Mouse (Mus musculus): ENCODE results near the gene Nostrin.

DNA sequence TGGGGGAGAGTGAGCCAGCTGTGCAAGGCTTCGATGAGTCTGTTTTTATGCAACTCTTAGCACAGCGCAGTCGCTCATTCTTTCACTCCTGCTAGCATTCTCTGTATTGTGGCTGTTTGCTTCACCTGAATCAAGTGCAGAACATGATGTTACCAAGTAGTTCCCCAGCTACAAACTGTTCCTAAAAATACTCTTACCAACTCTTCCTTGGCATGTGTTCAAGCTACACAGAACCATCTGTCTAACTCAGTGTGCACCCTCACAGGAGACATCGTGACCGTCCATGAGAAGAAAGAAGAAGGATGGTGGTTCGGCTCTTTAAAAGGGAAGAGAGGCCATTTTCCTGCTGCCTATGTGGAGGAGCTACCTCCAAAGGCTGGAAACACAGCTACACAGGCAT lies 53.1 kb downstream of the Nostrin start:
- TF ChIP-seq POLR2A (IDR thresholded peaks at IDR 0.05; ENCODE audit: borderline replicate concordance, insufficient read depth, low read length) (no peak), CTCF (IDR thresholded peaks at IDR 0.05; ENCODE audit: borderline replicate concordance, insufficient read depth, low read depth, low read length) (no peak)

Data from cerebellum, adult 2 months (tissue).